Mouse (Mus musculus) heart, adult 2 months (tissue): ENCODE data around the gene Elk4.

ENCODE experiments used
- CTCF ChIP-seq: fragments of 200-600 bp; IDR thresholded peaks from 2 replicates; pipeline ENCODE4 v1.8.1; 2022; ENCODE audit warnings: antibody characterized with exemption, mild to moderate bottlenecking, moderate library complexity
- EP300 ChIP-seq: fragments of 200-500 bp; IDR thresholded peaks from 2 replicates; pipeline ENCODE4 v1.6.1; 2011; ENCODE audit warnings: low read depth, low read length, control low read depth; ENCODE audit not compliant: insufficient read depth
- POLR2A ChIP-seq: fragments of 200-500 bp; IDR thresholded peaks from 2 replicates; pipeline ENCODE4 v1.6.1; 2011; ENCODE audit warnings: mild to moderate bottlenecking, low read depth, low read length, control low read depth; ENCODE audit not compliant: insufficient read depth

DNA sequence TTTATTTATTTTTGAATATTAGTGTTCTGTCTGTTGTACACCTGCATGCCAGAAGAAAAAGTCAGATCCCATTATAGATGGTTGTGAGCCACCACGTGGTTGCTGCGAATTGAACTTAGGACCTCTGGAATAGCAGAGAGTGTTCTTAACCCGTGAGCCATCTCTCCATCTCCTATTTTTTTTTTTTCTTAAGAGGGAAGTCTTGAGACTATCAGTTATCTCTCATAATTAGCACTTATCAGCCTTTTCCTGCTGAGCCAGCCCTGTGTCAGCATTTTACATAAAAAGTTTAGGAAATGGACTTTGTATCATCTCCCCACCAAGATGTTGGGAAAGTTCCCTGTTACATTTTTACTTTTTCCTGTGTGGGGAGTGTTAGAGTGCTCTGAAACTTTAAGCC is 14.7 kb downstream of the Elk4 start:
- TF ChIP-seq CTCF (no peak), POLR2A (no peak), EP300 (no peak)
